Mouse (Mus musculus) kidney, postnatal 36 days (tissue): ENCODE measurements at regions not wholly inside any gene's neighbourhood (a gene's known extent, or its start where the extent isn't known, plus 50 kb on each side); places are given as distances from the start of the nearest gene placed in this dataset.

Experiments
- DNase-seq, 2 experiments: peaks; one replicate each; pipeline ENCODE4 v3.0.0; 2021 to 2022; ENCODE audit warnings: mixed read lengths in 2 of 2

GRCm38 (mm10) chr9:115623948-115624347 is 285.3 kb upstream of the Gadl1 start:
- no peak for DNase-seq

GRCm38 (mm10) chr9:115624721-115625496 is 284.3 kb upstream of the Gadl1 start:
- DNase-seq = no peak

- no peak for DNase-seq
Measured at GRCm38 (mm10) chr9:115627551-115627950, 281.7 kb upstream of the Gadl1 start.

- DNase-seq = no peak
Measured at GRCm38 (mm10) chr9:115637114-115637513, 272.1 kb upstream of the Gadl1 start.

- no peak for DNase-seq
Measured at GRCm38 (mm10) chr9:115640781-115641180, 268.5 kb upstream of the Gadl1 start.

GRCm38 (mm10) chr9:115642032-115642431 is 267.2 kb upstream of the Gadl1 start:
- DNase-seq = no peak

- no peak for DNase-seq
Measured at GRCm38 (mm10) chr9:115644953-115645352, 264.3 kb upstream of the Gadl1 start.

GRCm38 (mm10) chr9:115646226-115646625 is 263.0 kb upstream of the Gadl1 start:
- no peak for DNase-seq

- DNase-seq = no peak
Measured at GRCm38 (mm10) chr9:115651708-115652107, 257.5 kb upstream of the Gadl1 start.

- DNase-seq = peak in 1 of 2 experiments; percentile 4
Measured at GRCm38 (mm10) chr9:115653116-115653515, 256.1 kb upstream of the Gadl1 start.

- DNase-seq = no peak
Measured at GRCm38 (mm10) chr9:115654933-115655332, 254.3 kb upstream of the Gadl1 start.

GRCm38 (mm10) chr9:115656538-115656937 is 252.7 kb upstream of the Gadl1 start:
- DNase-seq = no peak

GRCm38 (mm10) chr9:115656994-115657713 is 252.1 kb upstream of the Gadl1 start:
- no peak for DNase-seq

GRCm38 (mm10) chr9:115658477-115658876 is 250.8 kb upstream of the Gadl1 start:
- no peak for DNase-seq

- DNase-seq = peak; percentile 30 to 48
Measured at GRCm38 (mm10) chr9:115660371-115660770, 248.9 kb upstream of the Gadl1 start.

- DNase-seq = peak; percentile 55 to 61
Measured at GRCm38 (mm10) chr9:115661834-115662425, 247.3 kb upstream of the Gadl1 start.

GRCm38 (mm10) chr9:115665337-115666004 is 243.8 kb upstream of the Gadl1 start:
- peak; percentile 14 to 26 for DNase-seq

GRCm38 (mm10) chr9:115666530-115666929 is 242.7 kb upstream of the Gadl1 start:
- DNase-seq = no peak

GRCm38 (mm10) chr9:115680703-115681576 is 228.3 kb upstream of the Gadl1 start:
- DNase-seq = no peak

- DNase-seq = no peak
Measured at GRCm38 (mm10) chr9:115681841-115682240, 227.4 kb upstream of the Gadl1 start.

- DNase-seq = no peak
Measured at GRCm38 (mm10) chr9:115683951-115684350, 225.3 kb upstream of the Gadl1 start.

- no peak for DNase-seq
Measured at GRCm38 (mm10) chr9:115686605-115687004, 222.7 kb upstream of the Gadl1 start.
